Mouse (Mus musculus): ENCODE data around the gene Mrpl36. TPM values are rescaled to one million over a fixed set of nuclear protein-coding genes. Genes with fewer than 3 reads are reported as not detected.

Mrpl36 gene
- polyA plus RNA-seq, 1 experiment from 2014 or later, result 103 TPM

- WGBS, result 12% methylated on average over 8 of the region's 8 CpGs
- H3K27me3 ChIP-seq (replicated peaks; ENCODE audit: insufficient read depth, low read length), result no peaks in the 10 kb centered on the region
- no peak overlapping the region for H3K9ac ChIP-seq (replicated peaks; ENCODE audit: low read depth)
- ATAC-seq, result peak; percentile 65
- H3K4me3 ChIP-seq (ENCODE audit: low read depth, low read length), result no peak overlapping the region
- no peak overlapping the region for H3K4me2 ChIP-seq (replicated peaks; ENCODE audit: low read depth, low read length)
- DNase-seq (ENCODE audit: low spot score), result peak; percentile 61
- H3K4me1 ChIP-seq (ENCODE audit: insufficient read depth, low read depth, low read length), result no peaks in the 10 kb centered on the region
- H3K36me3 ChIP-seq (ENCODE audit: insufficient read depth, low read length), result no peaks in the 10 kb centered on the region
- TF ChIP-seq EP300 (IDR thresholded peaks at IDR 0.05) (no peak), CTCF (IDR thresholded peaks at IDR 0.05) (peak; percentile 83)
- no peak overlapping the region for H3K27ac ChIP-seq (ENCODE audit: low read length)
- no peaks in the 10 kb centered on the region for H3K9me3 ChIP-seq (ENCODE audit: low read length)
These were observed 18.0 kb upstream of the Mrpl36 start for GRCm38 (mm10) chr13:73310183-73310929.

- H3K9me3 ChIP-seq (ENCODE audit: low read length), result no peaks in the 10 kb centered on the region
- DNase-seq (ENCODE audit: low spot score) (no peak), ATAC-seq (no peak)
- H3K36me3 ChIP-seq (ENCODE audit: insufficient read depth, low read length), result peaks cover 19% of the 10 kb centered on the region; the same call in 1 of the 2 replicates
- WGBS, result 95% methylated on average over 4 of the region's 4 CpGs
- no peaks in the 10 kb centered on the region for H3K27me3 ChIP-seq (replicated peaks; ENCODE audit: insufficient read depth, low read length)
- H3K27ac ChIP-seq (ENCODE audit: low read length), result no peak overlapping the region
- H3K4me1 ChIP-seq (ENCODE audit: insufficient read depth, low read depth, low read length), result no peaks in the 10 kb centered on the region
- TF ChIP-seq CTCF (IDR thresholded peaks at IDR 0.05), result no peak
- H3K4me3 ChIP-seq (ENCODE audit: low read depth, low read length), result no peak overlapping the region
- no peak overlapping the region for H3K4me2 ChIP-seq (replicated peaks; ENCODE audit: low read depth, low read length)
- no peak overlapping the region for H3K9ac ChIP-seq (replicated peaks; ENCODE audit: low read depth)
These were observed 8.3 kb upstream of the Mrpl36 start for GRCm38 (mm10) chr13:73320048-73320447.

- Histone ChIP-seq H3K27ac (ENCODE audit: low read length) (no peak overlapping the region), H3K9me3 (ENCODE audit: low read length) (no peaks in the 10 kb centered on the region), H3K4me1 (ENCODE audit: insufficient read depth, low read depth, low read length) (peaks cover 3% of the 10 kb centered on the region; the same call in 1 of the 2 replicates), H3K4me3 (ENCODE audit: low read depth, low read length) (no peak overlapping the region), H3K4me2 (replicated peaks; ENCODE audit: low read depth, low read length) (no peak overlapping the region), H3K9ac (replicated peaks; ENCODE audit: low read depth) (no peak overlapping the region), H3K36me3 (ENCODE audit: insufficient read depth, low read length) (peaks cover 19% of the 10 kb centered on the region; the same call in 1 of the 2 replicates), H3K27me3 (replicated peaks; ENCODE audit: insufficient read depth, low read length) (no peaks in the 10 kb centered on the region)
- DNase-seq (ENCODE audit: low spot score) (no peak), ATAC-seq (no peak)
- TF ChIP-seq EP300 (IDR thresholded peaks at IDR 0.05) (no peak), CTCF (IDR thresholded peaks at IDR 0.05) (no peak)
- WGBS, result 88% methylated on average over 10 of the region's 10 CpGs
These were observed 5.7 kb upstream of the Mrpl36 start for GRCm38 (mm10) chr13:73322626-73323025.

GRCm38 (mm10) chr13:73323406-73323805 is 4.9 kb upstream of the Mrpl36 start:
- TF ChIP-seq CTCF (IDR thresholded peaks at IDR 0.05) (no peak), EP300 (IDR thresholded peaks at IDR 0.05) (no peak)
- Histone ChIP-seq H3K4me1 (ENCODE audit: insufficient read depth, low read depth, low read length) (peaks cover 5% of the 10 kb centered on the region; the same call in 1 of the 2 replicates), H3K36me3 (ENCODE audit: insufficient read depth, low read length) (peaks cover 15% of the 10 kb centered on the region; the same call in 1 of the 2 replicates), H3K4me2 (replicated peaks; ENCODE audit: low read depth, low read length) (no peak overlapping the region), H3K9me3 (ENCODE audit: low read length) (no peaks in the 10 kb centered on the region), H3K9ac (replicated peaks; ENCODE audit: low read depth) (no peak overlapping the region), H3K4me3 (ENCODE audit: low read depth, low read length) (no peak overlapping the region), H3K27ac (ENCODE audit: low read length) (no peak overlapping the region), H3K27me3 (replicated peaks; ENCODE audit: insufficient read depth, low read length) (no peaks in the 10 kb centered on the region)
- DNase-seq (ENCODE audit: low spot score) (no peak), ATAC-seq (no peak)
- 94% methylated on average over 4 of the region's 4 CpGs for WGBS

GRCm38 (mm10) chr13:73330844-73331501 is 2.7 kb downstream of the Mrpl36 start:
- H3K4me2 ChIP-seq (replicated peaks; ENCODE audit: low read depth, low read length), result peak overlapping the region; percentile 71
- peak; percentile 92 for DNase-seq (ENCODE audit: low spot score)
- peaks cover 13% of the 10 kb centered on the region; the same call in 1 of the 2 replicates for H3K4me1 ChIP-seq (ENCODE audit: insufficient read depth, low read depth, low read length)
- no peaks in the 10 kb centered on the region for H3K9me3 ChIP-seq (ENCODE audit: low read length)
- ATAC-seq, result peak; percentile 87
- H3K9ac ChIP-seq (replicated peaks; ENCODE audit: low read depth), result peak overlapping the region; percentile 97
- H3K36me3 ChIP-seq (ENCODE audit: insufficient read depth, low read length), result no peaks in the 10 kb centered on the region
- TF ChIP-seq CTCF (IDR thresholded peaks at IDR 0.05), result no peak
- no peak for TF ChIP-seq EP300 (IDR thresholded peaks at IDR 0.05)
- WGBS, result under 1% methylated on average over 42 of the region's 42 CpGs
- peak overlapping the region; percentile 75 for H3K27ac ChIP-seq (ENCODE audit: low read length)
- peak overlapping the region; percentile 87 for H3K4me3 ChIP-seq (ENCODE audit: low read depth, low read length)
- H3K27me3 ChIP-seq (replicated peaks; ENCODE audit: insufficient read depth, low read length), result no peaks in the 10 kb centered on the region

- Histone ChIP-seq H3K27me3 (replicated peaks; ENCODE audit: insufficient read depth, low read length) (no peaks in the 10 kb centered on the region), H3K4me1 (ENCODE audit: insufficient read depth, low read depth, low read length) (peaks cover 13% of the 10 kb centered on the region; the same call in 1 of the 2 replicates), H3K4me2 (replicated peaks; ENCODE audit: low read depth, low read length) (peak overlapping the region; percentile 71), H3K4me3 (ENCODE audit: low read depth, low read length) (peak overlapping the region; percentile 87), H3K27ac (ENCODE audit: low read length) (no peak overlapping the region; the same call in 1 of the 2 replicates), H3K9ac (replicated peaks; ENCODE audit: low read depth) (peak overlapping the region; percentile 97; the same call in 1 of the 2 replicates), H3K9me3 (ENCODE audit: low read length) (no peaks in the 10 kb centered on the region), H3K36me3 (ENCODE audit: insufficient read depth, low read length) (no peaks in the 10 kb centered on the region)
- ATAC-seq, result no peak
- 27% methylated on average over 3 of the region's 3 CpGs for WGBS
- peak; percentile 18 for DNase-seq (ENCODE audit: low spot score)
- TF ChIP-seq CTCF (IDR thresholded peaks at IDR 0.05) (no peak), EP300 (IDR thresholded peaks at IDR 0.05) (no peak)
These were observed 3.4 kb downstream of the Mrpl36 start for GRCm38 (mm10) chr13:73331736-73332135.

All from lung, postnatal 0 days (tissue).